Mouse (Mus musculus) cerebellum, adult 2 months (tissue): ENCODE measurements at regions not wholly inside any gene's neighbourhood (a gene's known extent, or its start where the extent isn't known, plus 50 kb on each side); places are given as distances from the start of the nearest gene placed in this dataset.

Experiments used
- CTCF ChIP-seq: fragments of 200-500 bp; IDR thresholded peaks from 2 replicates; pipeline ENCODE4 v1.5.1; 2011; ENCODE audit warnings: low read depth, mild to moderate bottlenecking, control low read depth, low read length, moderate library complexity, borderline replicate concordance; ENCODE audit not compliant: insufficient read depth
- POLR2A ChIP-seq: fragments of 200-500 bp; IDR thresholded peaks from 2 replicates; pipeline ENCODE4 v1.6.1; 2011; ENCODE audit warnings: low read length, control low read depth, borderline replicate concordance; ENCODE audit not compliant: insufficient read depth

- TF ChIP-seq CTCF (no peak), POLR2A (no peak)
Observed at GRCm38 (mm10) chr8:10775202-10776010, 232.9 kb downstream of the Irs2 start.
